Mouse (Mus musculus): ENCODE measurements around the gene Zfp553. TPM values are rescaled to one million over a fixed set of nuclear protein-coding genes. Genes with fewer than 3 reads are reported as not detected.

Zfp553 gene
- polyA plus RNA-seq, 1 experiment, result 8.9 TPM

- 54% methylated on average over 4 of the region's 4 CpGs for WGBS
- Histone ChIP-seq H3K4me1 (ENCODE audit: control insufficient read depth, insufficient read depth, low read length) (peaks cover 5% of the 10 kb centered on the region; the same call in 1 of the 2 replicates), H3K4me3 (replicated peaks; ENCODE audit: extremely low read depth, low read depth, low read length) (no peak overlapping the region)
- peak; percentile 72 for DNase-seq
- TF ChIP-seq CTCF (IDR thresholded peaks at IDR 0.05; ENCODE audit: insufficient read depth, low read length), result peak; percentile 93
- no peak for TF ChIP-seq POLR2A (IDR thresholded peaks at IDR 0.05; ENCODE audit: borderline replicate concordance, extremely low read depth, low read depth, low read length)
These were observed 4.1 kb upstream of the Zfp553 start for GRCm38 (mm10) chr7:127228615-127229303.

GRCm38 (mm10) chr7:127231376-127231775, 1.5 kb upstream of the Zfp553 start:
- no peak for DNase-seq
- 51% methylated on average over 3 of the region's 3 CpGs for WGBS
- TF ChIP-seq CTCF (IDR thresholded peaks at IDR 0.05; ENCODE audit: insufficient read depth, low read length) (no peak), POLR2A (IDR thresholded peaks at IDR 0.05; ENCODE audit: borderline replicate concordance, extremely low read depth, low read depth, low read length) (no peak)
- peaks cover 5% of the 10 kb centered on the region; the same call in 1 of the 2 replicates for H3K4me1 ChIP-seq (ENCODE audit: control insufficient read depth, insufficient read depth, low read length)
- no peak overlapping the region for H3K4me3 ChIP-seq (replicated peaks; ENCODE audit: extremely low read depth, low read depth, low read length)

GRCm38 (mm10) chr7:127231826-127232621, 837 bp upstream of the Zfp553 start:
- TF ChIP-seq CTCF (IDR thresholded peaks at IDR 0.05; ENCODE audit: insufficient read depth, low read length) (no peak), POLR2A (IDR thresholded peaks at IDR 0.05; ENCODE audit: borderline replicate concordance, extremely low read depth, low read depth, low read length) (no peak)
- 5% methylated on average over 20 of the region's 20 CpGs for WGBS
- peak overlapping the region; percentile 77 for H3K4me3 ChIP-seq (replicated peaks; ENCODE audit: extremely low read depth, low read depth, low read length)
- H3K4me1 ChIP-seq (ENCODE audit: control insufficient read depth, insufficient read depth, low read length), result peaks cover 5% of the 10 kb centered on the region; the same call in 1 of the 2 replicates
- no peak for DNase-seq

- no peak for TF ChIP-seq CTCF (IDR thresholded peaks at IDR 0.05; ENCODE audit: insufficient read depth, low read length)
- H3K4me1 ChIP-seq (ENCODE audit: control insufficient read depth, insufficient read depth, low read length), result peaks cover 5% of the 10 kb centered on the region; the same call in 1 of the 2 replicates
- peak overlapping the region; percentile 77 for H3K4me3 ChIP-seq (replicated peaks; ENCODE audit: extremely low read depth, low read depth, low read length)
- 0% methylated on average over 27 of the region's 27 CpGs for WGBS
- DNase-seq, result no peak
These were observed 498 bp downstream of the Zfp553 start for GRCm38 (mm10) chr7:127233368-127233749.

- DNase-seq, result no peak
- WGBS, result 3% methylated on average over 9 of the region's 9 CpGs
- peaks cover 5% of the 10 kb centered on the region; the same call in 1 of the 2 replicates for H3K4me1 ChIP-seq (ENCODE audit: control insufficient read depth, insufficient read depth, low read length)
- TF ChIP-seq CTCF (IDR thresholded peaks at IDR 0.05; ENCODE audit: insufficient read depth, low read length) (no peak), POLR2A (IDR thresholded peaks at IDR 0.05; ENCODE audit: borderline replicate concordance, extremely low read depth, low read depth, low read length) (no peak)
- H3K4me3 ChIP-seq (replicated peaks; ENCODE audit: extremely low read depth, low read depth, low read length), result peak overlapping the region; percentile 16
These were observed 904 bp downstream of the Zfp553 start for GRCm38 (mm10) chr7:127233765-127234164.

GRCm38 (mm10) chr7:127234777-127235176, 1.9 kb downstream of the Zfp553 start:
- peaks cover 5% of the 10 kb centered on the region; the same call in 1 of the 2 replicates for H3K4me1 ChIP-seq (ENCODE audit: control insufficient read depth, insufficient read depth, low read length)
- WGBS, result 97% methylated on average over 2 of the region's 2 CpGs
- no peak for DNase-seq
- H3K4me3 ChIP-seq (replicated peaks; ENCODE audit: extremely low read depth, low read depth, low read length), result no peak overlapping the region
- no peak for TF ChIP-seq POLR2A (IDR thresholded peaks at IDR 0.05; ENCODE audit: borderline replicate concordance, extremely low read depth, low read depth, low read length)
- TF ChIP-seq CTCF (IDR thresholded peaks at IDR 0.05; ENCODE audit: insufficient read depth, low read length), result no peak

- Histone ChIP-seq H3K4me1 (ENCODE audit: control insufficient read depth, insufficient read depth, low read length) (peaks cover 10% of the 10 kb centered on the region), H3K4me3 (replicated peaks; ENCODE audit: extremely low read depth, low read depth, low read length) (no peak overlapping the region)
- 42% methylated on average over 2 of the region's 2 CpGs for WGBS
- TF ChIP-seq POLR2A (IDR thresholded peaks at IDR 0.05; ENCODE audit: borderline replicate concordance, extremely low read depth, low read depth, low read length) (no peak), CTCF (IDR thresholded peaks at IDR 0.05; ENCODE audit: insufficient read depth, low read length) (no peak)
- DNase-seq, result no peak
These were observed 10.6 kb downstream of the Zfp553 start for GRCm38 (mm10) chr7:127243361-127243867.

- 1% methylated on average over 56 of the region's 56 CpGs for WGBS
- Histone ChIP-seq H3K4me1 (ENCODE audit: control insufficient read depth, insufficient read depth, low read length) (peaks cover 10% of the 10 kb centered on the region), H3K4me3 (replicated peaks; ENCODE audit: extremely low read depth, low read depth, low read length) (peak within 1 kb of the TSS; percentile 94)
- peak; percentile 89 for DNase-seq
- TF ChIP-seq CTCF (IDR thresholded peaks at IDR 0.05; ENCODE audit: insufficient read depth, low read length) (no peak), POLR2A (IDR thresholded peaks at IDR 0.05; ENCODE audit: borderline replicate concordance, extremely low read depth, low read depth, low read length) (peak; percentile 62)
These were observed 11.2 kb downstream of the Zfp553 start, which contains the start of gene Zfp771 for GRCm38 (mm10) chr7:127243870-127244657. Gene Zfp771 (plus strand): TSS chr7:127244274.

All from lung, adult 2 months (tissue).